Mouse (Mus musculus): ENCODE data around the gene Alox5. TPM values are rescaled to one million over a fixed set of nuclear protein-coding genes. Genes with fewer than 3 reads are reported as not detected.

Alox5 gene
- polyA plus RNA-seq, 2 experiments = 1.6 to 3.9 TPM

DNA sequence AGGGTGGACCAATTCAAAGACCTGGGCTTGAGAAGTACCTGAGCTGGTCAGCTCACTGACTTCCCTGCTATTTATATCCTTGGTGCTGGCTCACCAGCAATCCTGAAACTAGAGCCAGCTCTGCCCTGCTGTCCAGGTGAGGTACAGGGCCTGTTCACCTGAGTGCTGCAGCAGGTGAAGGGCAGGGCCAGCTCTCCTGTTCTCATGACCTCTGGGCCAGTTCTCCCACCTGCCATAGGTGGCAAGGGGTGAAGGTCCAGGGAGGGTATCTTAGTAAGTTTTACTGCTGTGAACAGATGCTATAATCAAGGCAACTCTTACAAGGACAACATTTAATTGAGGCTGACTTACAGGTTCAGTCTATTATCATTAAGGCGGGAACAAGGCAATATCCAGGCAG is 91.2 kb downstream of the Alox5 start:
- Histone ChIP-seq H3K4me2 (replicated peaks; ENCODE audit: low read depth, low read length, severe bottlenecking) (no peak overlapping the region), H3K4me1 (ENCODE audit: control insufficient read depth, insufficient read depth, low read length) (no peaks in the 10 kb centered on the region), H3K27ac (replicated peaks; ENCODE audit: low read depth, low read length) (no peak overlapping the region), H3K36me3 (ENCODE audit: control insufficient read depth, insufficient read depth, low read length) (no peaks in the 10 kb centered on the region), H3K9ac (ENCODE audit: low read depth, low read length, severe bottlenecking) (no peak overlapping the region), H3K9me3 (ENCODE audit: control insufficient read depth, low read length) (no peaks in the 10 kb centered on the region), H3K4me3 (replicated peaks; ENCODE audit: low read length) (no peak overlapping the region), H3K27me3 (ENCODE audit: control insufficient read depth, insufficient read depth, low read length) (no peaks in the 10 kb centered on the region)
- ATAC-seq (ENCODE audit: low FRiP score, low read depth) (no peak), DNase-seq (ENCODE audit: low spot score) (no peak)
- WGBS = 100% methylated on average over 1 of the region's 1 CpGs
- no peak for TF ChIP-seq POLR2A (IDR thresholded peaks at IDR 0.05; ENCODE audit: borderline replicate concordance, extremely low read depth, insufficient read depth, insufficient read length)

DNA sequence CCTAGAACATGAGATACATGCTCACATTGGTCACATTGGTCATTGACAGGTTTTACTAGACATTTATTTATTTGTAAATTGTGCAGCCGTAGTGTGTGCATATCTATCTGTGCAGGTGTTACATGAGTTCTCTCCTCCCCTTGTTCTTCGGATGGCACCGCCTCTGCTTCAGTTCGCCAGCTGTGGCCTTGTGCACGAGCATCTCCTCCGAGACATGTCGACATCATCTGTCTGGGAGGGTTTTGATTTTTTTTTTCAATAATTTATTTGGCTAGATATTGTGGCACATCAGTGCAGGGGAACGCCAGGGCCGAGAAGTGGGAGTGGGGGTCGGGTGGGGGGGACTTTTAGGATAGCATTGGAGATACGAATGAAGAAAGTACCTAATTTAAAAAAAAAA is 93.0 kb downstream of the Alox5 start:
- no peaks in the 10 kb centered on the region for H3K4me1 ChIP-seq (ENCODE audit: control insufficient read depth, insufficient read depth, low read length)
- DNase-seq (ENCODE audit: low spot score) = no peak
- no peaks in the 10 kb centered on the region for H3K9me3 ChIP-seq (ENCODE audit: control insufficient read depth, low read length)
- no peak overlapping the region for H3K4me2 ChIP-seq (replicated peaks; ENCODE audit: low read depth, low read length, severe bottlenecking)
- ATAC-seq (ENCODE audit: low FRiP score, low read depth) = no peak
- no peaks in the 10 kb centered on the region for H3K27me3 ChIP-seq (ENCODE audit: control insufficient read depth, insufficient read depth, low read length)
- H3K36me3 ChIP-seq (ENCODE audit: control insufficient read depth, insufficient read depth, low read length) = no peaks in the 10 kb centered on the region
- H3K27ac ChIP-seq (replicated peaks; ENCODE audit: low read depth, low read length) = no peak overlapping the region
- no peak overlapping the region for H3K4me3 ChIP-seq (replicated peaks; ENCODE audit: low read length)
- TF ChIP-seq POLR2A (IDR thresholded peaks at IDR 0.05; ENCODE audit: borderline replicate concordance, extremely low read depth, insufficient read depth, insufficient read length) = no peak
- WGBS = 86% methylated on average over 11 of the region's 11 CpGs
- H3K9ac ChIP-seq (ENCODE audit: low read depth, low read length, severe bottlenecking) = no peak overlapping the region

DNA sequence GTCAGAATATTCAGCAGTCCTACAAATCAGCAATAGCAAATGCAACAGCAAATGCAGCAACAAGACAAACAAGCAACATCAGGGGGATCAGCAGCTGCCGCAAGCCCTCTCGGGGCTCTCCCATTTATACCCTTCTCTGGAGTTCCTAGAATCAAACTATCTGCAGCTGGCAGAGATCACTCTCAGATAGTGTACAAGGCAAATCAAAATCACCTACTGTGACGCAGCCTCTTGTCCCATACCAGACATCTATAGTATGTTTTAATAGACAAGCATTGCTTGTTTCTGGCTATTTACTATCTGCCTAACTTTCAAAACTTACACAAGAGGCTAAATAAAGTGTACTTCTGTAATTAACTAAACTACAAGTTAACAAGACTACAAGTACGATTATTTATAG is 99.0 kb downstream of the Alox5 start:
- Histone ChIP-seq H3K4me3 (replicated peaks; ENCODE audit: low read length) (no peak overlapping the region), H3K9ac (ENCODE audit: low read depth, low read length, severe bottlenecking) (no peak overlapping the region), H3K27me3 (ENCODE audit: control insufficient read depth, insufficient read depth, low read length) (no peaks in the 10 kb centered on the region), H3K4me1 (ENCODE audit: control insufficient read depth, insufficient read depth, low read length) (no peaks in the 10 kb centered on the region), H3K27ac (replicated peaks; ENCODE audit: low read depth, low read length) (no peak overlapping the region), H3K4me2 (replicated peaks; ENCODE audit: low read depth, low read length, severe bottlenecking) (no peak overlapping the region), H3K9me3 (ENCODE audit: control insufficient read depth, low read length) (no peaks in the 10 kb centered on the region), H3K36me3 (ENCODE audit: control insufficient read depth, insufficient read depth, low read length) (no peaks in the 10 kb centered on the region)
- DNase-seq (ENCODE audit: low spot score) (no peak), ATAC-seq (ENCODE audit: low FRiP score, low read depth) (no peak)
- no peak for TF ChIP-seq POLR2A (IDR thresholded peaks at IDR 0.05; ENCODE audit: borderline replicate concordance, extremely low read depth, insufficient read depth, insufficient read length)
- WGBS = 76% methylated on average over 4 of the region's 4 CpGs

DNA sequence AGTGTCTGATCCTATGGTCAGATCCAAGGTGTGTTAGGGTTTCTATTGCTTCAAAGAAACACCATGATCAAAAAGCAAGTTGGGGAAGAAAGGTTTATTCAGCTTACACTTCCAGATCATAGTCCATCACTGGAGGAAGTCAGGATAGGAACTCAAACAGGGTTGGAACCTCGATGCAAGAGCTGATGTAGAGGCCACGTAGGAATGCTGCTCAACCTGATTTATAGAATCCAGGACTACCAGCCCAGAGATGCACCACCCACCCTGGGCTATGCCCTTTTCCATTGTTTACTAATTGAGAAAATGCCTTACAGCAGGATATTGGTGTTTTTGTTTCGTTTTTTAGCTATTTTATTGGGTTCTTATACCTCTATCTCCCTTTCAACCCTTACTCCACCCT is 99.5 kb downstream of the Alox5 start:
- no peak overlapping the region for H3K27ac ChIP-seq (replicated peaks; ENCODE audit: low read depth, low read length)
- no peak overlapping the region for H3K4me3 ChIP-seq (replicated peaks; ENCODE audit: low read length)
- H3K36me3 ChIP-seq (ENCODE audit: control insufficient read depth, insufficient read depth, low read length) = no peaks in the 10 kb centered on the region
- no peaks in the 10 kb centered on the region for H3K4me1 ChIP-seq (ENCODE audit: control insufficient read depth, insufficient read depth, low read length)
- ATAC-seq (ENCODE audit: low FRiP score, low read depth) = no peak
- H3K9me3 ChIP-seq (ENCODE audit: control insufficient read depth, low read length) = no peaks in the 10 kb centered on the region
- TF ChIP-seq POLR2A (IDR thresholded peaks at IDR 0.05; ENCODE audit: borderline replicate concordance, extremely low read depth, insufficient read depth, insufficient read length) = no peak
- no peak for DNase-seq (ENCODE audit: low spot score)
- H3K4me2 ChIP-seq (replicated peaks; ENCODE audit: low read depth, low read length, severe bottlenecking) = no peak overlapping the region
- H3K9ac ChIP-seq (ENCODE audit: low read depth, low read length, severe bottlenecking) = no peak overlapping the region
- no peaks in the 10 kb centered on the region for H3K27me3 ChIP-seq (ENCODE audit: control insufficient read depth, insufficient read depth, low read length)
- 66% methylated on average over 3 of the region's 3 CpGs for WGBS

Other genes starting within 250 kb of the Alox5 start
- 3.7 and 4.7 TPM in 2 replicates for gene Zfand4, start 197.0 kb downstream of the Alox5 start, polyA plus RNA-seq (2012; rRNA removed)
- gene Zfand4, start 197.0 kb downstream of the Alox5 start, polyA plus RNA-seq (2014; fragmentation: Nextera tagmentation; extraction: Ambion mirVana) = 6.5 and 8.2 TPM in 2 replicates
- gene March8, start 123.2 kb downstream of the Alox5 start, polyA plus RNA-seq (2012; rRNA removed) = 40.4 and 49.4 TPM in 2 replicates
- gene March8, start 123.2 kb downstream of the Alox5 start, polyA plus RNA-seq (2014; fragmentation: Nextera tagmentation; extraction: Ambion mirVana) = 27.0 and 29.6 TPM in 2 replicates
- not detected in 2 replicates for gene Olfr211, start 27.9 kb upstream of the Alox5 start, polyA plus RNA-seq (2012; rRNA removed)
- not detected in 2 replicates for gene Olfr211, start 27.9 kb upstream of the Alox5 start, polyA plus RNA-seq (2014; fragmentation: Nextera tagmentation; extraction: Ambion mirVana)
- gene Olfr212, start 45.3 kb upstream of the Alox5 start, polyA plus RNA-seq (2012; rRNA removed) = 0.03 TPM in 1 of 2 replicates, not detected in the other
- not detected in 2 replicates for gene Olfr212, start 45.3 kb upstream of the Alox5 start, polyA plus RNA-seq (2014; fragmentation: Nextera tagmentation; extraction: Ambion mirVana)
- not detected in 2 replicates for gene Olfr213, start 77.3 kb upstream of the Alox5 start, polyA plus RNA-seq (2012; rRNA removed)
- gene Olfr213, start 77.3 kb upstream of the Alox5 start, polyA plus RNA-seq (2014; fragmentation: Nextera tagmentation; extraction: Ambion mirVana) = not detected in 2 replicates
- gene Gm5580, start 90.0 kb upstream of the Alox5 start, polyA plus RNA-seq (2012; rRNA removed) = 0.10 and 0.14 TPM in 2 replicates
- 0.41 and 0.50 TPM in 2 replicates for gene Gm5580, start 90.0 kb upstream of the Alox5 start, polyA plus RNA-seq (2014; fragmentation: Nextera tagmentation; extraction: Ambion mirVana)
- gene Olfr214, start 93.1 kb upstream of the Alox5 start, polyA plus RNA-seq (2012; rRNA removed) = not detected in 2 replicates
- not detected in 2 replicates for gene Olfr214, start 93.1 kb upstream of the Alox5 start, polyA plus RNA-seq (2014; fragmentation: Nextera tagmentation; extraction: Ambion mirVana)
- gene Olfr215, start 123.0 kb upstream of the Alox5 start, polyA plus RNA-seq (2012; rRNA removed) = not detected in 2 replicates
- gene Olfr215, start 123.0 kb upstream of the Alox5 start, polyA plus RNA-seq (2014; fragmentation: Nextera tagmentation; extraction: Ambion mirVana) = not detected in 2 replicates
- 109 and 128 TPM in 2 replicates for gene Zfp422, start 167.8 kb upstream of the Alox5 start, polyA plus RNA-seq (2012; rRNA removed)
- gene Zfp422, start 167.8 kb upstream of the Alox5 start, polyA plus RNA-seq (2014; fragmentation: Nextera tagmentation; extraction: Ambion mirVana) = 166 and 184 TPM in 2 replicates
- 13.8 and 17.6 TPM in 2 replicates for gene Depp1, start 189.4 kb upstream of the Alox5 start, polyA plus RNA-seq (2012; rRNA removed)
- gene Depp1, start 189.4 kb upstream of the Alox5 start, polyA plus RNA-seq (2014; fragmentation: Nextera tagmentation; extraction: Ambion mirVana) = 27.7 and 28.6 TPM in 2 replicates
- gene Rassf4, start 212.8 kb upstream of the Alox5 start, polyA plus RNA-seq (2012; rRNA removed) = 5.9 and 6.0 TPM in 2 replicates
- 11.3 and 14.3 TPM in 2 replicates for gene Rassf4, start 212.8 kb upstream of the Alox5 start, polyA plus RNA-seq (2014; fragmentation: Nextera tagmentation; extraction: Ambion mirVana)

Data from limb, embryonic 14.5 days (tissue).